Mouse (Mus musculus) G1E (cell line): ENCODE results near the gene Dhx16.
"Not testable (repeated sequence)": the region's sequence is repeated elsewhere in the genome, so short reads cannot be mapped to it uniquely, and the experiment has no call there.

Experiments
- CTCF ChIP-seq: IDR thresholded peaks from 2 replicates; pipeline ENCODE4 v1.5.1; 2012; ENCODE audit warnings: low read depth, low read length, inconsistent platforms, mixed read lengths
- GATA1 ChIP-seq: IDR thresholded peaks from 2 replicates; pipeline ENCODE4 v1.6.1; 2012; ENCODE audit warnings: borderline replicate concordance, low read length, inconsistent platforms, mixed read lengths
- POLR2AphosphoS5 ChIP-seq: IDR thresholded peaks from 2 replicates; pipeline ENCODE4 v1.6.1; 2012; ENCODE audit warnings: low read depth, low read length, inconsistent platforms; ENCODE audit not compliant: insufficient replicate concordance
- TAL1 ChIP-seq: conservative IDR thresholded peaks from 2 replicates; pipeline ENCODE4 v1.6.1; 2012; ENCODE audit warnings: low read depth, low read length, inconsistent platforms, mixed read lengths

DNA sequence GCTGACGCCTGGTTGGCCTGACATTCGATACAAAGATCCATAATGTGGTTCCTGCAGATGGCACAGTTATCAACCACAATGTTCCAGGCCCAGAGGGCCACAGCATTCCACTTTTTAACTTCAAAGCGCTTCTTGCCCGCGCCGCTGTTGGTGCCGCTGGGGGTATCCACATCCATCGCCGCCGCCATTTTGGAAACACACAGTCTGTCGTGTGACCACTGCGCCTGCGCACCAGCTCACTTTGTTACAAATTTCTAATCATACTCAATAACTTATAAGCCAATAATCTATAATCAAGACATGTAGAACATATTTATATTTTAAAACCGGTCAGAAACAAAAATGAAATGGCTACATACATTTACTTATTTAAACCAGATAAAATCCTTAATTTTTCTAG lies 56.1 kb downstream of the Dhx16 start:
- TF ChIP-seq CTCF, GATA1, POLR2AphosphoS5, TAL1: not testable (repeated sequence)
